Mouse (Mus musculus): ENCODE measurements at regions not wholly inside any gene's neighbourhood (a gene's known extent, or its start where the extent isn't known, plus 50 kb on each side); places are given as distances from the start of the nearest gene placed in this dataset.

- no peak for ATAC-seq (ENCODE audit: low read depth)
- Histone ChIP-seq H3K27ac (ENCODE audit: low read depth, low read length) (no peak overlapping the region), H3K4me3 (ENCODE audit: low read depth, low read length) (no peak overlapping the region), H3K4me1 (ENCODE audit: control insufficient read depth, insufficient read depth, low read length) (peaks cover 7% of the 10 kb centered on the region; the same call in 1 of the 2 replicates), H3K36me3 (ENCODE audit: control insufficient read depth, insufficient read depth, low read length) (no peaks in the 10 kb centered on the region), H3K27me3 (ENCODE audit: control insufficient read depth, insufficient read depth, low read length) (no peaks in the 10 kb centered on the region), H3K9me3 (ENCODE audit: control insufficient read depth, low read length) (no peaks in the 10 kb centered on the region), H3K9ac (replicated peaks; ENCODE audit: low read depth, low read length) (no peak overlapping the region), H3K4me2 (ENCODE audit: low read depth, low read length) (no peak overlapping the region)
- 38% methylated on average over 4 of the region's 4 CpGs for WGBS
Measured at GRCm38 (mm10) chr3:51159322-51159721, 64.9 kb upstream of the Noct start.

- H3K36me3 ChIP-seq (ENCODE audit: control insufficient read depth, insufficient read depth, low read length), result no peaks in the 10 kb centered on the region
- ATAC-seq (ENCODE audit: low read depth), result no peak
- peaks cover 7% of the 10 kb centered on the region; the same call in 1 of the 2 replicates for H3K4me1 ChIP-seq (ENCODE audit: control insufficient read depth, insufficient read depth, low read length)
- H3K27ac ChIP-seq (ENCODE audit: low read depth, low read length), result no peak overlapping the region
- no peaks in the 10 kb centered on the region for H3K27me3 ChIP-seq (ENCODE audit: control insufficient read depth, insufficient read depth, low read length)
- 49% methylated on average over 9 of the region's 9 CpGs for WGBS
- H3K4me3 ChIP-seq (ENCODE audit: low read depth, low read length), result no peak overlapping the region
- H3K4me2 ChIP-seq (ENCODE audit: low read depth, low read length), result no peak overlapping the region
- no peak overlapping the region for H3K9ac ChIP-seq (replicated peaks; ENCODE audit: low read depth, low read length)
- no peaks in the 10 kb centered on the region for H3K9me3 ChIP-seq (ENCODE audit: control insufficient read depth, low read length)
Measured at GRCm38 (mm10) chr3:51159881-51160280, 64.4 kb upstream of the Noct start.

- no peak overlapping the region for H3K4me2 ChIP-seq (ENCODE audit: low read depth, low read length)
- ATAC-seq (ENCODE audit: low read depth), result no peak
- H3K9me3 ChIP-seq (ENCODE audit: control insufficient read depth, low read length), result no peaks in the 10 kb centered on the region
- H3K4me3 ChIP-seq (ENCODE audit: low read depth, low read length), result no peak overlapping the region
- H3K4me1 ChIP-seq (ENCODE audit: control insufficient read depth, insufficient read depth, low read length), result peaks cover 7% of the 10 kb centered on the region; the same call in 1 of the 2 replicates
- no peaks in the 10 kb centered on the region for H3K27me3 ChIP-seq (ENCODE audit: control insufficient read depth, insufficient read depth, low read length)
- H3K36me3 ChIP-seq (ENCODE audit: control insufficient read depth, insufficient read depth, low read length), result no peaks in the 10 kb centered on the region
- 70% methylated on average over 7 of the region's 7 CpGs for WGBS
- no peak overlapping the region for H3K27ac ChIP-seq (ENCODE audit: low read depth, low read length)
- no peak overlapping the region for H3K9ac ChIP-seq (replicated peaks; ENCODE audit: low read depth, low read length)
Measured at GRCm38 (mm10) chr3:51160625-51161024, 63.6 kb upstream of the Noct start.

- Histone ChIP-seq H3K27me3 (ENCODE audit: control insufficient read depth, insufficient read depth, low read length) (no peaks in the 10 kb centered on the region), H3K4me2 (ENCODE audit: low read depth, low read length) (no peak overlapping the region), H3K9me3 (ENCODE audit: control insufficient read depth, low read length) (no peaks in the 10 kb centered on the region), H3K27ac (ENCODE audit: low read depth, low read length) (no peak overlapping the region), H3K4me3 (ENCODE audit: low read depth, low read length) (no peak overlapping the region), H3K36me3 (ENCODE audit: control insufficient read depth, insufficient read depth, low read length) (no peaks in the 10 kb centered on the region), H3K4me1 (ENCODE audit: control insufficient read depth, insufficient read depth, low read length) (no peaks in the 10 kb centered on the region), H3K9ac (replicated peaks; ENCODE audit: low read depth, low read length) (no peak overlapping the region)
- ATAC-seq (ENCODE audit: low read depth), result no peak
- 62% methylated on average over 30 of the region's 30 CpGs for WGBS
Measured at GRCm38 (mm10) chr3:51169150-51169925, 54.9 kb upstream of the Noct start.

- H3K4me1 ChIP-seq (ENCODE audit: control insufficient read depth, insufficient read depth, low read length), result no peaks in the 10 kb centered on the region
- no peaks in the 10 kb centered on the region for H3K36me3 ChIP-seq (ENCODE audit: control insufficient read depth, insufficient read depth, low read length)
- no peaks in the 10 kb centered on the region for H3K9me3 ChIP-seq (ENCODE audit: control insufficient read depth, low read length)
- H3K4me2 ChIP-seq (ENCODE audit: low read depth, low read length), result no peak overlapping the region
- no peak overlapping the region for H3K27ac ChIP-seq (ENCODE audit: low read depth, low read length)
- peak; percentile 81 for ATAC-seq (ENCODE audit: low read depth)
- H3K27me3 ChIP-seq (ENCODE audit: control insufficient read depth, insufficient read depth, low read length), result no peaks in the 10 kb centered on the region
- WGBS, result 29% methylated on average over 19 of the region's 19 CpGs
- no peak overlapping the region for H3K9ac ChIP-seq (replicated peaks; ENCODE audit: low read depth, low read length)
- no peak overlapping the region for H3K4me3 ChIP-seq (ENCODE audit: low read depth, low read length)
Measured at GRCm38 (mm10) chr3:51170225-51170852, 53.9 kb upstream of the Noct start.

Data from neural tube, embryonic 14.5 days (tissue).